Mouse (Mus musculus): ENCODE data around the gene Pspn. TPM values are rescaled to one million over a fixed set of nuclear protein-coding genes. Genes with fewer than 3 reads are reported as not detected.
A peak's percentile ranks its signal among the peaks of the same experiment; 100 is the strongest.

Gene Pspn
- polyA plus RNA-seq, 1 experiment from 2014 or later = not detected

DNA sequence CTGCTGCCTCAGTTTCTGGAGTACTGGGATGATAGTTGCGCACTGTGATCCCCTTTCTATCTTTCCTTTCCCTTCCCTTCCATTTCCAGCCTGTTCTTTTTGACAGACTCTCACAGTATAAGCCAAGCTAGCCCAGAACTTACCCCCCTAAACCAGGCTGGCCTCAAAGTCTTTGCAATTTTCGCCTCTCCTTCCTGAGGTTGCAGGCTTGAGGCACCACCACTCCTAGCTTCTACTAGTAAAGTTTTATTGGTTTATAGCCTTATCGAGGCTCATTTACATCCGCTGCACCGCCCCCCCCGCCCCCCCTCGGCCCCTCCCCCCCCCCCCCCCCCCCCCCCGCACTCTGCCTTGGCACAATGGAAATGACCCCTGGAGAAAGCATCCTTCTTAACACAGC is 20.3 kb downstream of the Pspn start:
- Histone ChIP-seq H3K36me3 (ENCODE audit: control insufficient read depth, insufficient read depth, low read length) (no peaks in the 10 kb centered on the region), H3K4me2 (ENCODE audit: low read length) (no peak overlapping the region), H3K4me1 (replicated peaks; ENCODE audit: control insufficient read depth, insufficient read depth, low read length) (no peaks in the 10 kb centered on the region), H3K27me3 (replicated peaks; ENCODE audit: control insufficient read depth, insufficient read depth, low read length) (no peaks in the 10 kb centered on the region), H3K9me3 (ENCODE audit: control insufficient read depth, low read length) (no peaks in the 10 kb centered on the region), H3K27ac (ENCODE audit: low read depth) (no peak overlapping the region), H3K9ac (ENCODE audit: low read length) (no peak overlapping the region), H3K4me3 (ENCODE audit: low read depth, low read length) (no peak overlapping the region)
- DNase-seq (ENCODE audit: low spot score) = no peak
- 17% methylated on average over 6 of the region's 8 CpGs for WGBS
- no peak for ATAC-seq (replicated peaks; ENCODE audit: low FRiP score, low TSS enrichment, low read depth)

DNA sequence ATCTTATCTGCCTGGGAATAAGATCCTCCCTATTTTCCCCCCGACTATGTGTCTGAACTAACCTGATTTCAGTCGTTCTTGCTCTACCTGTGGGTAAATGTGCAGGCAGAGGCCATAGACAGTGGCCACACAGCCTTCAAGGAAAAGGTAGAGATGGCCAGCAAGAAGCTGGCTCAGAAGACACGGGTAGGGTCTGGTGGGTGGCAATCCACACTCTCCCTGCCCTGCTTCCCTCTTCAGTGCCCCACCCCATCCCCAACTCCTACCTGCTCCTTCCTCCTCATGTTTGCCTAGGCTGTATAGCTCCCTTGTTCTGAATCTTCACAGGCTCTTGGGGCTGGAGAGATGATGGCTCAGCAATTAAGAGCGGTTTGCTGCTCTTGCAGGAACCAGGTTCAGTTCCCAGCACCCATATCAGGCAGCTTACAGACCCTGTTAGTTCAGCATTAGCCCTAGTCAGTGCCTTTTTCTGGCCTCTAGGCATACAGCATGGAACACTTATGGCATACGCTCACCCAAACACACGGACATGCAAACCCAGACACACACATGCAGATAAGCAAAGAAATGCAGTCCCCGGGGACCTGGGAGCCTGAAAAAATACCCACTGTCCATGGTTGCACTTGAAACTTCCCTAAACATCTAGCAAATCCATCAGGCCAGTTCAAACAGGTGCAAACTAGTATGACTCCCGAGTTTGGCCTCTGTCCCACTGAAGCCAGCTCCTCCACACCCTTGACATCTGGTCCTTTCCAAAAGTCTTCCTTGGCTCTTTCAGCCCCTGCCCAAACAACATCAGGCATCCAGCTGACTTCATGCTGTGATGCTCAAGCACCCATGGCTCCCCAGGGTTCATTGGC is 23.1 kb downstream of the Pspn start:
- Histone ChIP-seq H3K4me3 (ENCODE audit: low read depth, low read length) (no peak overlapping the region), H3K4me2 (ENCODE audit: low read length) (no peak overlapping the region), H3K9ac (ENCODE audit: low read length) (no peak overlapping the region), H3K4me1 (replicated peaks; ENCODE audit: control insufficient read depth, insufficient read depth, low read length) (no peaks in the 10 kb centered on the region), H3K36me3 (ENCODE audit: control insufficient read depth, insufficient read depth, low read length) (no peaks in the 10 kb centered on the region), H3K9me3 (ENCODE audit: control insufficient read depth, low read length) (no peaks in the 10 kb centered on the region), H3K27ac (ENCODE audit: low read depth) (no peak overlapping the region), H3K27me3 (replicated peaks; ENCODE audit: control insufficient read depth, insufficient read depth, low read length) (no peaks in the 10 kb centered on the region)
- DNase-seq (ENCODE audit: low spot score) = peak; percentile 47
- 0 out of 2 replicates have a peak, but pooled peaks have one; percentile 30 for ATAC-seq (replicated peaks; ENCODE audit: low FRiP score, low TSS enrichment, low read depth)
- WGBS = 69% methylated on average over 8 of the region's 8 CpGs

DNA sequence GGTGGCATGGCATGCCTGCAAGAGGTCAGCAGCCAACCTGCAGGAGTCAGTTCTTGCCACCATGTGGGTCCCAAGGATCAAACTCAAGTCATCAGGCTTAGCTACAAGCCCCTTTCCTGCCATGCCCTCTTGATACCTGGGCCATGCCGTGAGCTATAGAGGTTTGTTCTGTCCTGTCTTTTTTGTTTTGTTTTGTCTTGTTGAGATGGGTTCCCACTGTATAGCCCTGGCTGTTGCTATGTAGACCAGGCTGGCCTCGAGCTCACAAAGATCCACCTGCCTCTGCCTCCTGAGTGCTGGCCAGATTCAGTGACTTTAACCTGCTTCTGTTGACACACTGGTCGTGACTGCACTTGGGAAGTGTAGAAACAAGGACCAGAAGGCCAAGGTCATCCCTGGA is 24.4 kb downstream of the Pspn start:
- Histone ChIP-seq H3K4me1 (replicated peaks; ENCODE audit: control insufficient read depth, insufficient read depth, low read length) (no peaks in the 10 kb centered on the region), H3K36me3 (ENCODE audit: control insufficient read depth, insufficient read depth, low read length) (no peaks in the 10 kb centered on the region), H3K9ac (ENCODE audit: low read length) (no peak overlapping the region), H3K4me3 (ENCODE audit: low read depth, low read length) (no peak overlapping the region), H3K4me2 (ENCODE audit: low read length) (no peak overlapping the region), H3K27me3 (replicated peaks; ENCODE audit: control insufficient read depth, insufficient read depth, low read length) (no peaks in the 10 kb centered on the region), H3K9me3 (ENCODE audit: control insufficient read depth, low read length) (no peaks in the 10 kb centered on the region), H3K27ac (ENCODE audit: low read depth) (no peak overlapping the region)
- DNase-seq (ENCODE audit: low spot score) = peak; percentile 33
- WGBS = 70% methylated on average over 3 of the region's 3 CpGs
- ATAC-seq (replicated peaks; ENCODE audit: low FRiP score, low TSS enrichment, low read depth) = no peak

DNA sequence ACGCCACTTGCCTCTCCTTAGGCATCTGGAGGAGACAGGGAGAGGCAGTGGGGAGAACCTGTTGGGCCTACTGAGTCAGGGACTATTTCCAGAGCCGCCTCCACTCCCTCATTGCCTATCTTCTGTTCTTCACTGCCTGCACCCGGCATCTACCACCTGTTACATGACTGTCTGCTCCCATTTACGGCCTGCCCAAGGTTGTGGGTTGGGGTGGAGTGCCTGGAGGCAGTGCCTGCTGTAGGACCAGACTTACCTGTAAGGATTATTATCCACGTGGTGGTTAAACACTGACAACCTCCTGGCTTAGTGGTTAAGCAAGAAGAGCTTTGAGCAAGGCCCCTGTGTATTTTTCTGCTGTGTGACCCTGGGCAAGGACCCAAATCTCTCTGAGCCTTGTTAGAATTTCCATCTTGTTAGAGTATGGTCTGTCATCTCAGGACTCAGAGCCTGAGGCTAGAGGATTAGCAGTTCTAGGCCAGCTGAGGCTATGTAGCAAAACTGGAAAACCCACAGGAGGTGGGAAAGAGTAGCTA is 25.0 kb downstream of the Pspn start:
- Histone ChIP-seq H3K27ac (ENCODE audit: low read depth) (no peak overlapping the region), H3K4me3 (ENCODE audit: low read depth, low read length) (no peak overlapping the region), H3K4me1 (replicated peaks; ENCODE audit: control insufficient read depth, insufficient read depth, low read length) (no peaks in the 10 kb centered on the region), H3K27me3 (replicated peaks; ENCODE audit: control insufficient read depth, insufficient read depth, low read length) (no peaks in the 10 kb centered on the region), H3K4me2 (ENCODE audit: low read length) (no peak overlapping the region), H3K36me3 (ENCODE audit: control insufficient read depth, insufficient read depth, low read length) (no peaks in the 10 kb centered on the region), H3K9me3 (ENCODE audit: control insufficient read depth, low read length) (no peaks in the 10 kb centered on the region), H3K9ac (ENCODE audit: low read length) (no peak overlapping the region)
- DNase-seq (ENCODE audit: low spot score) (peak; percentile 46), ATAC-seq (replicated peaks; ENCODE audit: low FRiP score, low TSS enrichment, low read depth) (no peak)
- 74% methylated on average over 5 of the region's 5 CpGs for WGBS

DNA sequence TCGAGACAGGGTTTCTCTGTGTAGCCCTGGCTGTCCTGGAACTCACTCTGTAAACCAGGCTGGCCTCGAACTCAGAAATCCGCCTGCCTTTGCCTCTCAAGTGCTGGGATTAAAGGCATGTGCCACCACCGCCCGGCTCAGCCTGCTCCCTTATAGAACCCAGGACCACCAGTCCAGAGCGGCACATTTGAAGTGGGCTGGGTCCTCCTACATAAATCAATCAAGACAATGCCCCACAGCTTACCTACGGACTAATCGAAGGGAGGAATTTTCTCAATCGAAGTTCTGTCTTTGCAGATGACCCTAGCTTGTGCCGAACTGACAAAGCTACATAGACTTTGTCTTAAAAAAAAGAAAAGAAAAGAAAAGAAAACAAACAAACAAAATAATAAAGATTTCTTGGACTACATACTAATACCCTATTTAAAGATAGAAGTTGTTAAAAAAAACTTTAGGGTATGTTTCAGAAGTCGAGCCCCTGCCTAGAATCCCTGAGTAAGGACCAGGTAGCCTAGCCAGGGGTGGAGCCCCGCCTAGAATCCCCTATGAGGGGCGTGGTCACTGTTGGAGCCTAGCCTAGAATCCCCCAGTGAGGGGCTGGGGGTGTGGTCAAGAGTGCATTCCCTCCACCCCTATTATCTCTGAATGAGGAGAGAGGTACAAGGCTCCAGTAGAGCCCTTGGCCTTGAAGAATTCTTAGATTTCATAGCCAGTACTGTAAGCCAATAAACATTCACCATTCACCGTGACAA is 25.7 kb downstream of the Pspn start:
- no peak overlapping the region for H3K4me3 ChIP-seq (ENCODE audit: low read depth, low read length)
- no peak for ATAC-seq (replicated peaks; ENCODE audit: low FRiP score, low TSS enrichment, low read depth)

DNA sequence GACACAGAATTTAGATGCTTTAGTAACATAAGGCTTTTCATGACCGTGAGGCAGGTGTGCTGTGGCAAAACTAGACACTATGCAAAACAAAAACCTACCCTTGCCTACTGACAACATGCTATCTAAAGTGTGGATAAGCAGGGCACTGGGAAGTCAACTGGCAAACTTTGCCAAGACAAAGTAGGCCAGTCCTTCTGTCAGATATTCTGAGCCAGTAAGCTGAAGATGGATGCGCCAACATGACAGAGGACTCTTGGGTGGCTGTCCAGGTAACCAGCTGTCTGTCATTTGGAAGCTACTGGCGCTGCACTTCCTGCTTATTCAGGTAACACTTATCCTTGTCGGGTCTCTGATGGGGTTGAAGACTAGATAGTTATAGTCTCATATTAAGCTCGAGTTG is 29.7 kb downstream of the Pspn start:
- H3K27ac ChIP-seq (ENCODE audit: low read depth) = no peak overlapping the region
- no peaks in the 10 kb centered on the region for H3K27me3 ChIP-seq (replicated peaks; ENCODE audit: control insufficient read depth, insufficient read depth, low read length)
- H3K4me2 ChIP-seq (ENCODE audit: low read length) = no peak overlapping the region
- H3K4me1 ChIP-seq (replicated peaks; ENCODE audit: control insufficient read depth, insufficient read depth, low read length) = no peaks in the 10 kb centered on the region
- H3K9ac ChIP-seq (ENCODE audit: low read length) = no peak overlapping the region
- ATAC-seq (replicated peaks; ENCODE audit: low FRiP score, low TSS enrichment, low read depth) (no peak), DNase-seq (ENCODE audit: low spot score) (peak; percentile 29)
- no peak overlapping the region for H3K4me3 ChIP-seq (ENCODE audit: low read depth, low read length)
- WGBS = 69% methylated on average over 5 of the region's 5 CpGs
- no peaks in the 10 kb centered on the region for H3K36me3 ChIP-seq (ENCODE audit: control insufficient read depth, insufficient read depth, low read length)
- H3K9me3 ChIP-seq (ENCODE audit: control insufficient read depth, low read length) = no peaks in the 10 kb centered on the region

More for the DNA sequence above, 25.7 kb downstream of the Pspn start:
- Histone ChIP-seq H3K9ac (ENCODE audit: low read length) (no peak overlapping the region), H3K4me2 (ENCODE audit: low read length) (no peak overlapping the region), H3K27ac (ENCODE audit: low read depth) (no peak overlapping the region), H3K4me1 (replicated peaks; ENCODE audit: control insufficient read depth, insufficient read depth, low read length) (no peaks in the 10 kb centered on the region), H3K27me3 (replicated peaks; ENCODE audit: control insufficient read depth, insufficient read depth, low read length) (no peaks in the 10 kb centered on the region), H3K36me3 (ENCODE audit: control insufficient read depth, insufficient read depth, low read length) (no peaks in the 10 kb centered on the region), H3K9me3 (ENCODE audit: control insufficient read depth, low read length) (no peaks in the 10 kb centered on the region)
- 56% methylated on average over 12 of the region's 14 CpGs for WGBS
- no peak for DNase-seq (ENCODE audit: low spot score)

DNA sequence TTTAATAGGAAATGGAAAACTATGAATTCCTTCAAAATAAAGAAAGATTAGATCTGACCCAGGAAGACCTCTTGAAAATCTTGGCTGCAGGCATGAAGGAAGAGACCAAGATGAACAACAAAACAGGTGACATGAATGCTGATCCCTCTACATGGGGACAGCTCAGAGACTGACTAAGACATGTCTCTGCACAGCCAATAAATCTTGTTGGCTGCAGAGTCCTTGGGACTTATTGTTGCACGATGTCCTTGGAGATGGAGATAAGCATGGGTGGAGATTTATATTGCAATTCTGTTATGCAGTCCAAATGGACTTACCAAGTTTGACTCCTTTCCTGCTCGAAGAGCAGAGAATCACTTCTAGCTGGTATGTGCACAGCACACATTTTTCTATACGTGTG is 30.5 kb downstream of the Pspn start:
- Histone ChIP-seq H3K9ac (ENCODE audit: low read length) (no peak overlapping the region), H3K4me1 (replicated peaks; ENCODE audit: control insufficient read depth, insufficient read depth, low read length) (no peaks in the 10 kb centered on the region), H3K36me3 (ENCODE audit: control insufficient read depth, insufficient read depth, low read length) (no peaks in the 10 kb centered on the region), H3K4me3 (ENCODE audit: low read depth, low read length) (no peak overlapping the region), H3K4me2 (ENCODE audit: low read length) (no peak overlapping the region), H3K9me3 (ENCODE audit: control insufficient read depth, low read length) (no peaks in the 10 kb centered on the region), H3K27ac (ENCODE audit: low read depth) (no peak overlapping the region), H3K27me3 (replicated peaks; ENCODE audit: control insufficient read depth, insufficient read depth, low read length) (no peaks in the 10 kb centered on the region)
- 48% methylated on average over 3 of the region's 3 CpGs for WGBS
- no peak for ATAC-seq (replicated peaks; ENCODE audit: low FRiP score, low TSS enrichment, low read depth)
- no peak for DNase-seq (ENCODE audit: low spot score)

DNA sequence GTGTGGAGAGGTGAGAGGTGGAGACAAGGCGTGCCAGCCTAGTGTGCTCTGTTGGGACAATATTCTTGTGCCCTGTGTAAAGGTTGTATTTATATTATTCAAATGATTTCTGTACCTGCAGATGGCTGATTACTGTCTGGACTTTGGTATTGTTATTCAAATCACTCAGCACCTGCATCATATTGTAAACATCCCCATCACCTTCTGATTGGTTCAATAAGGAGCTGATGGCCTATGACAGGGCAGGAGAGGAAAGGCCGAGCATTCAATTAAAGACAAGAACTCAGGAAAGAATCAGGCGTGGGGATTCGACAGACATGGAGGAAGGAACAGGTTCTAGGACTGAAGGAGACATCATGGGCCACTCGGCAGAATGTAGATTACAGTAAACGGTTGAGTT is 36.2 kb downstream of the Pspn start:
- no peaks in the 10 kb centered on the region for H3K36me3 ChIP-seq (ENCODE audit: control insufficient read depth, insufficient read depth, low read length)
- H3K9ac ChIP-seq (ENCODE audit: low read length) = no peak overlapping the region
- DNase-seq (ENCODE audit: low spot score) (peak; percentile 20), ATAC-seq (replicated peaks; ENCODE audit: low FRiP score, low TSS enrichment, low read depth) (no peak)
- H3K27ac ChIP-seq (ENCODE audit: low read depth) = no peak overlapping the region
- 69% methylated on average over 6 of the region's 6 CpGs for WGBS
- no peaks in the 10 kb centered on the region for H3K27me3 ChIP-seq (replicated peaks; ENCODE audit: control insufficient read depth, insufficient read depth, low read length)
- H3K4me2 ChIP-seq (ENCODE audit: low read length) = no peak overlapping the region
- H3K9me3 ChIP-seq (ENCODE audit: control insufficient read depth, low read length) = no peaks in the 10 kb centered on the region
- no peaks in the 10 kb centered on the region for H3K4me1 ChIP-seq (replicated peaks; ENCODE audit: control insufficient read depth, insufficient read depth, low read length)
- no peak overlapping the region for H3K4me3 ChIP-seq (ENCODE audit: low read depth, low read length)
